Mouse (Mus musculus): Measurements from ENCODE around the gene 1700024P04Rik. TPM values are rescaled to one million over a fixed set of nuclear protein-coding genes. Genes with fewer than 3 reads are reported as not detected.
"Not testable (repeated sequence)": the region's sequence is repeated elsewhere in the genome, so short reads cannot be mapped to it uniquely, and the experiment has no call there.

Gene 1700024P04Rik
- polyA plus RNA-seq, 1 experiment, result not detected

GRCm38 (mm10) chr13:99008013-99008412 lies 23.6 kb upstream of the 1700024P04Rik start:
- Histone ChIP-seq H3K79me2 (ENCODE audit: control insufficient read depth, insufficient read depth) (no peaks in the 10 kb centered on the region), H3K36me3 (ENCODE audit: control insufficient read depth, insufficient read depth) (no peaks in the 10 kb centered on the region), H3ac (ENCODE audit: control insufficient read depth, insufficient read length, low read depth) (no peak overlapping the region), H3K27me3 (ENCODE audit: control insufficient read depth, insufficient read depth, insufficient read length) (no peaks in the 10 kb centered on the region), H3K4me3 (ENCODE audit: insufficient read depth, poor library complexity, severe bottlenecking) (no peak overlapping the region), H3K79me3 (ENCODE audit: low read depth) (no peaks in the 10 kb centered on the region)
- TF ChIP-seq CTCF (IDR thresholded peaks at IDR 0.05; ENCODE audit: control insufficient read depth, insufficient read depth, insufficient read length), result no peak

- Histone ChIP-seq H3K79me3 (ENCODE audit: low read depth) (no peaks in the 10 kb centered on the region), H3K27me3 (ENCODE audit: control insufficient read depth, insufficient read depth, insufficient read length) (no peaks in the 10 kb centered on the region), H3K4me3 (ENCODE audit: insufficient read depth, poor library complexity, severe bottlenecking) (no peak overlapping the region), H3K79me2 (ENCODE audit: control insufficient read depth, insufficient read depth) (no peaks in the 10 kb centered on the region), H3ac (ENCODE audit: control insufficient read depth, insufficient read length, low read depth) (no peak overlapping the region), H3K36me3 (ENCODE audit: control insufficient read depth, insufficient read depth) (no peaks in the 10 kb centered on the region)
- TF ChIP-seq MAX (IDR thresholded peaks at IDR 0.05) (no peak), MYOG (IDR thresholded peaks at IDR 0.05; ENCODE audit: control insufficient read depth, extremely low read depth, insufficient read length) (no peak), MYOD1 (IDR thresholded peaks at IDR 0.05; ENCODE audit: control insufficient read depth, insufficient read length, low read depth) (no peak), USF1 (IDR thresholded peaks at IDR 0.05; ENCODE audit: low read depth) (no peak), CTCF (IDR thresholded peaks at IDR 0.05; ENCODE audit: control insufficient read depth, insufficient read depth, insufficient read length) (no peak), CEBPB (IDR thresholded peaks at IDR 0.05; ENCODE audit: low read depth) (no peak), FOSL1 (IDR thresholded peaks at IDR 0.05; ENCODE audit: insufficient read depth, low read length, poor library complexity, severe bottlenecking) (no peak)
Observed at GRCm38 (mm10) chr13:99006389-99007099, 22.2 kb upstream of the 1700024P04Rik start.

DNA sequence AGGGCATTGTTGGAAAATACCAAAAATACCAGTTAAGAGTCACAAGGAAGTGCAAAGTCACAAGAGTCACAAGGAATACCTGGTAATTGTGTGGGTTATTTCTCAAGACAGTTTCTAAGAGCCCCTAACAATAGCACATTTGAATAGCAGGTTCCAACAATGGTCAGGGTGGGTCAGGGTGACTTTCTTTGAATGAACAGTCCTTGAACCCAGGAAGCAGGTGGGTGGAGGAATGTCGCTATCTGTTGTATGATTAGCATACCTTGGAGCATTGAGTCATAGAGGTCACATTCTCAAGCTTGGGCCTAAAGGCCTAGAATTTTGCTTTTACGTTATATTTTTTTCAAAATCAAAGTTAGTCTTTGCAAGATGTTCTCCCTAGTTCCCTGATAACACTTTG lies 17.3 kb upstream of the 1700024P04Rik start:
- not testable (repeated sequence) for H3ac ChIP-seq (ENCODE audit: control insufficient read depth, insufficient read length, low read depth); H3K79me2 ChIP-seq (ENCODE audit: control insufficient read depth, insufficient read depth); H3K36me3 ChIP-seq (ENCODE audit: control insufficient read depth, insufficient read depth); H3K79me3 ChIP-seq (ENCODE audit: low read depth); H3K4me3 ChIP-seq (ENCODE audit: insufficient read depth, poor library complexity, severe bottlenecking); H3K27me3 ChIP-seq (ENCODE audit: control insufficient read depth, insufficient read depth, insufficient read length)

GRCm38 (mm10) chr13:98997025-98997424 lies 12.7 kb upstream of the 1700024P04Rik start:
- no peaks in the 10 kb centered on the region for H3K36me3 ChIP-seq (ENCODE audit: control insufficient read depth, insufficient read depth)
- H3K27me3 ChIP-seq (ENCODE audit: control insufficient read depth, insufficient read depth, insufficient read length), result no peaks in the 10 kb centered on the region
- H3K4me3 ChIP-seq (ENCODE audit: insufficient read depth, poor library complexity, severe bottlenecking), result no peak overlapping the region
- TF ChIP-seq FOSL1 (IDR thresholded peaks at IDR 0.05; ENCODE audit: insufficient read depth, low read length, poor library complexity, severe bottlenecking) (no peak), USF1 (IDR thresholded peaks at IDR 0.05; ENCODE audit: low read depth) (no peak)
- H3K79me3 ChIP-seq (ENCODE audit: low read depth), result no peaks in the 10 kb centered on the region
- H3ac ChIP-seq (ENCODE audit: control insufficient read depth, insufficient read length, low read depth), result no peak overlapping the region
- H3K79me2 ChIP-seq (ENCODE audit: control insufficient read depth, insufficient read depth), result no peaks in the 10 kb centered on the region

DNA sequence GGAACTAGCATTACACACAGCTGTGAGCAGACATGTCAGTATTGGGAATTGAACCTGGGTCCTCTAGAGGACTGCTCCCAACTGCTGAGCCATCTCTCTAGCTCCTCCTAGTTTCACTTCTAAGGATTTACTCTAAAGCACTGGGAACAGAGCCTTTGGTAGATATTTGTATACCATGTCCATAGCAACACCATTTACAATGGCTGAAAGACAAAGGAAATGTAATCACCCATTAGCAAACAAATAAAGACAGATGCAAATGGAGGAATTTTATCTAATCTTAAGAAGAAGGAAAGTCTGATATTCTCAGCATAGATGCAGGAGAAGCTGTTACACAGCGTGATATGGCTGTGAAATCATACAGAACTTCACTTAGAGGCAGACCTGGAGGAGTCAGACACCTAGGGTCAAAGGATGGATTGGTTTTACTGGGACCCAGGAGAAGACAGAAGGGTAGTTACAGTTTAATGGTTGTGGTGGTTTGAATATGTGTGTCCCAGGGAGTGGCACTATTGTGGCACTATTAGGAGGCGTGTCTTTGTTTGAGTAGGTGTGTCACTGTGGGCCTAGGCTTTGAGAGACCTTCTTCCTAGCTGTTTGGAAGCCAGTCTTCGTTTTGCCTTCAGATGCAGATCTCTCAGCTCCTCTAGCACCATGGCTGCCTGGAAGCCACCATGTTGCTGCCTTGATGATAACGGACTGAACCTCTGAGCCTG lies 7.1 kb downstream of the 1700024P04Rik start:
- no peaks in the 10 kb centered on the region for H3K36me3 ChIP-seq (ENCODE audit: control insufficient read depth, insufficient read depth)
- H3ac ChIP-seq (ENCODE audit: control insufficient read depth, insufficient read length, low read depth), result no peak overlapping the region
- no peak for TF ChIP-seq MYOD1 (IDR thresholded peaks at IDR 0.05; ENCODE audit: control insufficient read depth, insufficient read length, low read depth)
- TF ChIP-seq USF1 (IDR thresholded peaks at IDR 0.05; ENCODE audit: low read depth), result no peak
- no peak for TF ChIP-seq MYOG (IDR thresholded peaks at IDR 0.05; ENCODE audit: control insufficient read depth, extremely low read depth, insufficient read length)
- H3K79me3 ChIP-seq (ENCODE audit: low read depth), result no peaks in the 10 kb centered on the region
- H3K27me3 ChIP-seq (ENCODE audit: control insufficient read depth, insufficient read depth, insufficient read length), result no peaks in the 10 kb centered on the region
- no peaks in the 10 kb centered on the region for H3K79me2 ChIP-seq (ENCODE audit: control insufficient read depth, insufficient read depth)
- H3K4me3 ChIP-seq (ENCODE audit: insufficient read depth, poor library complexity, severe bottlenecking), result no peak overlapping the region

- H3K4me3 ChIP-seq (ENCODE audit: insufficient read depth, poor library complexity, severe bottlenecking); H3K79me2 ChIP-seq (ENCODE audit: control insufficient read depth, insufficient read depth); H3ac ChIP-seq (ENCODE audit: control insufficient read depth, insufficient read length, low read depth); H3K79me3 ChIP-seq (ENCODE audit: low read depth); H3K36me3 ChIP-seq (ENCODE audit: control insufficient read depth, insufficient read depth); H3K27me3 ChIP-seq (ENCODE audit: control insufficient read depth, insufficient read depth, insufficient read length): not testable (repeated sequence)
Observed at GRCm38 (mm10) chr13:98976022-98976421, 8.3 kb downstream of the 1700024P04Rik start.

DNA sequence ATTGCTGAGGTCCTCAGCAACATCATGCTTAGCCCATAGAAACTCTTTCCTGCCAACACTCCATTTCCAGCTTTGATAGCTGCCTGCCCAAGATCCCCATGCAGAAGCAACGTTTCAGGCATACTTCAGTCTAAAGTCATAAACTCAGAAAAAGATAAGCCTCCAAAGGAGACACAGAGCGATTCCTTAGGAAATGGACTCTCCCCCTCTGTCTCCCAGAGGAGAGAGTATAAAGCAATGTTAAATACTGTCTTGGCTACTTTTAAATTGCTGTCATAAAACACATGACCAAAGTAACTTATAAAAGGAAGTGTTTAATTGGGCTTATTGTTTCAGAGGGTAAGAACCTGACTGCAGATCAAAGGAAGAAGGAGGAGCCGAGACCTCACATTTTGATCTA lies 12.3 kb downstream of the 1700024P04Rik start:
- Histone ChIP-seq H3ac (ENCODE audit: control insufficient read depth, insufficient read length, low read depth) (no peak overlapping the region), H3K79me3 (ENCODE audit: low read depth) (no peaks in the 10 kb centered on the region), H3K4me3 (ENCODE audit: insufficient read depth, poor library complexity, severe bottlenecking) (no peak overlapping the region), H3K36me3 (ENCODE audit: control insufficient read depth, insufficient read depth) (no peaks in the 10 kb centered on the region), H3K27me3 (ENCODE audit: control insufficient read depth, insufficient read depth, insufficient read length) (no peaks in the 10 kb centered on the region), H3K79me2 (ENCODE audit: control insufficient read depth, insufficient read depth) (no peaks in the 10 kb centered on the region)
- TF ChIP-seq MAX (IDR thresholded peaks at IDR 0.05) (no peak), USF1 (IDR thresholded peaks at IDR 0.05; ENCODE audit: low read depth) (no peak), MYOG (IDR thresholded peaks at IDR 0.05; ENCODE audit: control insufficient read depth, extremely low read depth, insufficient read length) (no peak), MYOD1 (IDR thresholded peaks at IDR 0.05; ENCODE audit: control insufficient read depth, insufficient read length, low read depth) (no peak), CEBPB (IDR thresholded peaks at IDR 0.05; ENCODE audit: low read depth) (no peak), FOSL1 (IDR thresholded peaks at IDR 0.05; ENCODE audit: insufficient read depth, low read length, poor library complexity, severe bottlenecking) (no peak), CTCF (IDR thresholded peaks at IDR 0.05; ENCODE audit: control insufficient read depth, insufficient read depth, insufficient read length) (no peak)

Data from C2C12 (cell line).